Mouse (Mus musculus): ENCODE measurements around the gene Htr5a. TPM values are rescaled to one million over a fixed set of nuclear protein-coding genes. Genes with fewer than 3 reads are reported as not detected.

Gene Htr5a
- 1 to 10 TPM; 7.3 to 7.8 TPM for total RNA-seq (2021)
- long read RNA-seq, full-length matches to known transcripts: 2 of 5 reads
- long read RNA-seq, partial matches to known transcripts: 0 of 5 reads
- long read RNA-seq, other reads (novel, unspliced or antisense): 3 of 5 reads

- DNase-seq (ENCODE audit: low spot score in 2 of 2): peak; percentile 32 to 48
These were observed at the start of gene Htr5a for GRCm38 (mm10) chr5:27841701-27842295. Gene Htr5a, plus strand, starts transcription at chr5:27842149.

GRCm38 (mm10) chr5:27792173-27792470 lies 49.8 kb upstream of the Htr5a start:
- DNase-seq (ENCODE audit: low spot score in 2 of 2): no peak

GRCm38 (mm10) chr5:27792531-27793205 lies 49.3 kb upstream of the Htr5a start:
- no peak for DNase-seq (ENCODE audit: low spot score in 2 of 2)

GRCm38 (mm10) chr5:27793923-27794322 lies 48.0 kb upstream of the Htr5a start:
- peak; percentile 75 to 79 for DNase-seq (ENCODE audit: low spot score in 2 of 2)

GRCm38 (mm10) chr5:27814282-27814681 lies 27.7 kb upstream of the Htr5a start:
- DNase-seq (ENCODE audit: low spot score in 2 of 2): no peak

GRCm38 (mm10) chr5:27818840-27819672 lies 22.9 kb upstream of the Htr5a start:
- no peak for DNase-seq (ENCODE audit: low spot score in 2 of 2)

- no peak for DNase-seq (ENCODE audit: low spot score in 2 of 2)
These were observed 20.8 kb upstream of the Htr5a start for GRCm38 (mm10) chr5:27821161-27821560.

GRCm38 (mm10) chr5:27827971-27828370 lies 14.0 kb upstream of the Htr5a start:
- no peak for DNase-seq (ENCODE audit: low spot score in 2 of 2)

- no peak for DNase-seq (ENCODE audit: low spot score in 2 of 2)
These were observed 6.9 kb upstream of the Htr5a start for GRCm38 (mm10) chr5:27835096-27835495.

GRCm38 (mm10) chr5:27838061-27838460 lies 3.9 kb upstream of the Htr5a start:
- no peak for DNase-seq (ENCODE audit: low spot score in 2 of 2)

GRCm38 (mm10) chr5:27842671-27843320 lies 847 bp downstream of the Htr5a start:
- peak in 1 of 2 experiments; percentile 14 for DNase-seq (ENCODE audit: low spot score in 2 of 2)

GRCm38 (mm10) chr5:27846979-27847378 lies 5.0 kb downstream of the Htr5a start:
- no peak for DNase-seq (ENCODE audit: low spot score in 2 of 2)

GRCm38 (mm10) chr5:27854290-27854689 lies 12.3 kb downstream of the Htr5a start:
- DNase-seq (ENCODE audit: low spot score in 2 of 2): no peak

GRCm38 (mm10) chr5:27855726-27856125 lies 13.8 kb downstream of the Htr5a start:
- DNase-seq (ENCODE audit: low spot score in 2 of 2): peak in 1 of 2 experiments; percentile 5

GRCm38 (mm10) chr5:27873240-27874082 lies 31.5 kb downstream of the Htr5a start:
- DNase-seq (ENCODE audit: low spot score in 2 of 2): peak; percentile 13 to 30

GRCm38 (mm10) chr5:27874211-27874610 lies 32.3 kb downstream of the Htr5a start:
- no peak for DNase-seq (ENCODE audit: low spot score in 2 of 2)

GRCm38 (mm10) chr5:27875341-27876105 lies 33.6 kb downstream of the Htr5a start:
- no peak for DNase-seq (ENCODE audit: low spot score in 2 of 2)

- DNase-seq (ENCODE audit: low spot score in 2 of 2): no peak
These were observed 36.4 kb downstream of the Htr5a start for GRCm38 (mm10) chr5:27878356-27878755.

GRCm38 (mm10) chr5:27879726-27880125 lies 37.8 kb downstream of the Htr5a start:
- no peak for DNase-seq (ENCODE audit: low spot score in 2 of 2)
